Comparison of ENCODE assay signal across 9 mouse cellular contexts in genomic region chr19:5840086-5840889, GRCm38 (mm10). TPM values are rescaled to one million over a fixed set of nuclear protein-coding genes. Genes with fewer than 3 reads are reported as not detected.
DNase-seq lines count a peak whose midpoint lies in the region; ATAC-seq and TF ChIP-seq lines count a peak whose summit lies in the region.
"Had no signal": no experiment of that assay in that cellular context is flagged by ENCODE, and none has a peak within 500 bp of the region (broad histone marks: within the 10 kb centered on the region; RNA-seq: fewer than 3 reads in every experiment).

No protein-coding gene starts in this region.

- H3K4me2 ChIP-seq in liver, embryonic 12.5 days, result peak overlapping the region; percentile 79; the same call in 1 of the 2 replicates
- no peak overlapping the region for H3K4me2 ChIP-seq in liver, embryonic 11.5 days
- H3K4me2 ChIP-seq in kidney, embryonic 16.5 days (replicated peaks; ENCODE audit: low read depth, low read length), result peak overlapping the region; percentile 64; the same call in 1 of the 2 replicates
- 0 out of 2 replicates have a peak overlapping the region, but pooled peaks have one; percentile 5 for H3K4me2 ChIP-seq in stomach, postnatal 0 days (replicated peaks; ENCODE audit: low read depth)
- no peak overlapping the region for H3K4me2 ChIP-seq in neural tube, embryonic 15.5 days

- H3K27ac ChIP-seq in liver, embryonic 12.5 days, result peak overlapping the region; percentile 98
- H3K27ac ChIP-seq in liver, embryonic 11.5 days (ENCODE audit: low read depth, low read length), result no peak overlapping the region
- no peak overlapping the region for H3K27ac ChIP-seq in kidney, embryonic 16.5 days (ENCODE audit: low read length)
- H3K27ac ChIP-seq in stomach, postnatal 0 days (replicated peaks), result peak overlapping the region; percentile 100; the same call in 1 of the 2 replicates
- H3K27ac ChIP-seq in neural tube, embryonic 15.5 days (replicated peaks), result no peak overlapping the region

- TF ChIP-seq EP300 in stomach, postnatal 0 days (optimal IDR thresholded peaks at IDR 0.05), result peak; percentile 41

- 76% methylated on average over 18 of the region's 18 CpGs for WGBS in liver, embryonic 12.5 days (ENCODE audit: insufficient replicate concordance)
- 78% methylated on average over 18 of the region's 18 CpGs for WGBS in liver, embryonic 11.5 days
- 74% methylated on average over 18 of the region's 18 CpGs for WGBS in kidney, embryonic 16.5 days
- WGBS in stomach, postnatal 0 days, result 47% methylated on average over 18 of the region's 18 CpGs
- WGBS in neural tube, embryonic 15.5 days, result 84% methylated on average over 18 of the region's 18 CpGs

- peaks cover 66% of the 10 kb centered on the region for H3K4me1 ChIP-seq in liver, embryonic 12.5 days
- H3K4me1 ChIP-seq in liver, embryonic 11.5 days (replicated peaks; ENCODE audit: control insufficient read depth, insufficient read depth, low read length), result peaks cover 44% of the 10 kb centered on the region
- peaks cover 45% of the 10 kb centered on the region for H3K4me1 ChIP-seq in kidney, embryonic 16.5 days (ENCODE audit: insufficient read depth, low read length)
- H3K4me1 ChIP-seq in stomach, postnatal 0 days (replicated peaks; ENCODE audit: control insufficient read depth, insufficient read depth), result no peaks in the 10 kb centered on the region; the same call in 1 of the 2 replicates
- peaks cover 41% of the 10 kb centered on the region for H3K4me1 ChIP-seq in neural tube, embryonic 15.5 days

- no peak overlapping the region for H3K4me3 ChIP-seq in liver, embryonic 12.5 days
- H3K4me3 ChIP-seq in liver, embryonic 11.5 days (ENCODE audit: low read depth, low read length), result no peak overlapping the region
- no peak overlapping the region for H3K4me3 ChIP-seq in kidney, embryonic 16.5 days (ENCODE audit: low read length)
- H3K4me3 ChIP-seq in stomach, postnatal 0 days (ENCODE audit: low read depth, low read length), result no peak overlapping the region
- H3K4me3 ChIP-seq in neural tube, embryonic 15.5 days (replicated peaks), result no peak overlapping the region

- no peak overlapping the region for H3K9ac ChIP-seq in liver, embryonic 12.5 days
- no peak overlapping the region for H3K9ac ChIP-seq in liver, embryonic 11.5 days (ENCODE audit: low read depth, low read length)
- H3K9ac ChIP-seq in kidney, embryonic 16.5 days (replicated peaks; ENCODE audit: low read length), result 0 out of 2 replicates have a peak overlapping the region, but pooled peaks have one; percentile 5
- peak overlapping the region; percentile 39; the same call in 1 of the 2 replicates for H3K9ac ChIP-seq in stomach, postnatal 0 days (ENCODE audit: low read length)
- no peak overlapping the region for H3K9ac ChIP-seq in neural tube, embryonic 15.5 days (replicated peaks)

- H3K9me3 ChIP-seq in liver, embryonic 12.5 days (replicated peaks), result no peaks in the 10 kb centered on the region
- H3K9me3 ChIP-seq in liver, embryonic 11.5 days (ENCODE audit: control insufficient read depth, low read length), result no peaks in the 10 kb centered on the region
- H3K9me3 ChIP-seq in kidney, embryonic 16.5 days (ENCODE audit: low read length), result no peaks in the 10 kb centered on the region
- no peaks in the 10 kb centered on the region for H3K9me3 ChIP-seq in stomach, postnatal 0 days (ENCODE audit: control insufficient read depth, low read length)
- no peaks in the 10 kb centered on the region for H3K9me3 ChIP-seq in neural tube, embryonic 15.5 days (replicated peaks)

- no peaks in the 10 kb centered on the region for H3K36me3 ChIP-seq in liver, embryonic 12.5 days
- H3K36me3 ChIP-seq in liver, embryonic 11.5 days (ENCODE audit: control insufficient read depth, insufficient read depth, low read length), result no peaks in the 10 kb centered on the region
- H3K36me3 ChIP-seq in kidney, embryonic 16.5 days (ENCODE audit: insufficient read depth, low read length), result no peaks in the 10 kb centered on the region
- H3K36me3 ChIP-seq in stomach, postnatal 0 days (ENCODE audit: control insufficient read depth, insufficient read depth, low read length), result no peaks in the 10 kb centered on the region
- H3K36me3 ChIP-seq in neural tube, embryonic 15.5 days, result no peaks in the 10 kb centered on the region

- DNase-seq in adrenal gland, adult 8-10 months, result peak; percentile 37
- DNase-seq in adrenal gland, postnatal 25 days, result no peak
- DNase-seq in liver, embryonic 11.5 days (ENCODE audit: low spot score), result no peak
- peak; percentile 66 for DNase-seq in stomach, postnatal 0 days (ENCODE audit: low spot score)
- no peak for DNase-seq in urinary bladder, postnatal 14 days (ENCODE audit: low spot score)
- DNase-seq: thymus, postnatal 14 days had no signal

- no peaks in the 10 kb centered on the region for H3K27me3 ChIP-seq in liver, embryonic 12.5 days (replicated peaks)
- H3K27me3 ChIP-seq in liver, embryonic 11.5 days (replicated peaks; ENCODE audit: control insufficient read depth, insufficient read depth, low read length), result no peaks in the 10 kb centered on the region
- no peaks in the 10 kb centered on the region for H3K27me3 ChIP-seq in kidney, embryonic 16.5 days (ENCODE audit: insufficient read depth, low read length)
- no peaks in the 10 kb centered on the region for H3K27me3 ChIP-seq in stomach, postnatal 0 days (ENCODE audit: control insufficient read depth, insufficient read depth, low read length)
- no peaks in the 10 kb centered on the region for H3K27me3 ChIP-seq in neural tube, embryonic 15.5 days (replicated peaks)

- no peak for ATAC-seq in liver, embryonic 12.5 days
- no peak for ATAC-seq in liver, embryonic 11.5 days (replicated peaks; ENCODE audit: low FRiP score)
- no peak for ATAC-seq in kidney, embryonic 16.5 days (ENCODE audit: low FRiP score, low TSS enrichment)
- peak; percentile 16 for ATAC-seq in stomach, postnatal 0 days (ENCODE audit: low FRiP score, low TSS enrichment)
- ATAC-seq in neural tube, embryonic 15.5 days (ENCODE audit: low FRiP score), result no peak

- no peak for TF ChIP-seq CTCF in stomach, postnatal 0 days (IDR thresholded peaks at IDR 0.05; ENCODE audit: low read depth)

RNA-seq across cellular contexts. Expression of gene Frmd8, which starts 34.8 kb away (rescaled TPM):
- 10 to 100 TPM; 47.6 to 55.2 (median 53.4) TPM for total RNA-seq in adrenal gland, adult 8-10 months (2022)
- total RNA-seq in adrenal gland, postnatal 25 days (2021), result 40.4 and 63.3 TPM in 2 replicates
- 22.1 and 24.2 TPM in 2 replicates for polyA plus RNA-seq in liver, embryonic 12.5 days (2016; fragmentation: Nextera tagmentation; extraction: Ambion mirVana)
- 26.8 and 27.9 TPM in 2 replicates for polyA plus RNA-seq in liver, embryonic 11.5 days (2014; fragmentation: Nextera tagmentation; extraction: Ambion mirVana)
- 50.6 and 52.9 TPM in 2 replicates for polyA plus RNA-seq in kidney, embryonic 16.5 days (2015; fragmentation: Nextera tagmentation; extraction: Ambion mirVana)
- 13.8 and 18.8 TPM in 2 replicates for polyA plus RNA-seq in stomach, postnatal 0 days (2015; fragmentation: Nextera tagmentation; extraction: Ambion mirVana)
- 13.8 and 23.4 TPM in 2 replicates for polyA plus RNA-seq in neural tube, embryonic 15.5 days (2015; fragmentation: Nextera tagmentation; extraction: Ambion mirVana)

RNA-seq across cellular contexts. Expression of gene Slc25a45, which starts 37.3 kb away (rescaled TPM):
- 10 to 100 TPM; 12.8 to 21.7 (median 17.5) TPM for total RNA-seq in adrenal gland, adult 8-10 months (2022)
- 39.1 and 39.7 TPM in 2 replicates for total RNA-seq in adrenal gland, postnatal 25 days (2021)
- polyA plus RNA-seq in liver, embryonic 12.5 days (2016; fragmentation: Nextera tagmentation; extraction: Ambion mirVana), result 7.5 and 7.7 TPM in 2 replicates
- polyA plus RNA-seq in liver, embryonic 11.5 days (2014; fragmentation: Nextera tagmentation; extraction: Ambion mirVana), result 7.5 and 8.2 TPM in 2 replicates
- 14.8 and 15.7 TPM in 2 replicates for polyA plus RNA-seq in kidney, embryonic 16.5 days (2015; fragmentation: Nextera tagmentation; extraction: Ambion mirVana)
- 2.9 and 3.2 TPM in 2 replicates for polyA plus RNA-seq in stomach, postnatal 0 days (2015; fragmentation: Nextera tagmentation; extraction: Ambion mirVana)
- 2.0 and 3.9 TPM in 2 replicates for polyA plus RNA-seq in neural tube, embryonic 15.5 days (2015; fragmentation: Nextera tagmentation; extraction: Ambion mirVana)

RNA-seq across cellular contexts. Expression of gene Tigd3, which starts 53.7 kb away (rescaled TPM):
- total RNA-seq in adrenal gland, adult 8-10 months (2022), result 1 to 10 TPM in 3 of 4 experiments, under 1 TPM in 1; 0.93 to 3.5 (median 1.6) TPM
- total RNA-seq in adrenal gland, postnatal 25 days (2021), result 1.3 and 2.0 TPM in 2 replicates
- 3.2 and 3.5 TPM in 2 replicates for polyA plus RNA-seq in liver, embryonic 12.5 days (2016; fragmentation: Nextera tagmentation; extraction: Ambion mirVana)
- 3.9 and 4.2 TPM in 2 replicates for polyA plus RNA-seq in liver, embryonic 11.5 days (2014; fragmentation: Nextera tagmentation; extraction: Ambion mirVana)
- 3.7 and 4.4 TPM in 2 replicates for polyA plus RNA-seq in kidney, embryonic 16.5 days (2015; fragmentation: Nextera tagmentation; extraction: Ambion mirVana)
- 0.77 and 1.0 TPM in 2 replicates for polyA plus RNA-seq in stomach, postnatal 0 days (2015; fragmentation: Nextera tagmentation; extraction: Ambion mirVana)
- polyA plus RNA-seq in neural tube, embryonic 15.5 days (2015; fragmentation: Nextera tagmentation; extraction: Ambion mirVana), result 8.9 and 10.0 TPM in 2 replicates

Comparison
In these comparisons a context has a peak if more than half of its experiments do, and no peak if none do; other contexts are left out.
1. DNase-seq: peak in adrenal gland, adult 8-10 months (single experiment) and stomach, postnatal 0 days (single experiment); none in adrenal gland, postnatal 25 days (single experiment), liver, embryonic 11.5 days (single experiment) and urinary bladder, postnatal 14 days (single experiment).
2. H3K27ac ChIP-seq: peak in liver, embryonic 12.5 days (single experiment) and stomach, postnatal 0 days (single experiment); none in liver, embryonic 11.5 days (single experiment), kidney, embryonic 16.5 days (single experiment) and neural tube, embryonic 15.5 days (single experiment).
3. H3K4me2 ChIP-seq: peak in liver, embryonic 12.5 days (single experiment), kidney, embryonic 16.5 days (single experiment) and stomach, postnatal 0 days (single experiment); none in liver, embryonic 11.5 days (single experiment) and neural tube, embryonic 15.5 days (single experiment).
4. H3K9ac ChIP-seq: peak in kidney, embryonic 16.5 days (single experiment) and stomach, postnatal 0 days (single experiment); none in liver, embryonic 12.5 days (single experiment), liver, embryonic 11.5 days (single experiment) and neural tube, embryonic 15.5 days (single experiment).